Mouse (Mus musculus) testis, adult 2 months (tissue): ENCODE results near the gene Ralgapa1.

Experiments
- CTCF ChIP-seq: fragments of 200-500 bp; IDR thresholded peaks from 2 replicates; pipeline ENCODE4 v1.5.1; 2012; ENCODE audit warnings: low read depth, mild to moderate bottlenecking, inconsistent platforms, low read length, moderate library complexity; ENCODE audit not compliant: control insufficient read depth, insufficient read depth, insufficient replicate concordance
- POLR2A ChIP-seq: fragments of 200-500 bp; IDR thresholded peaks from 2 replicates; pipeline ENCODE4 v1.6.1; 2012; ENCODE audit warnings: low read depth, mild to moderate bottlenecking, inconsistent platforms, low read length, moderate library complexity; ENCODE audit not compliant: control insufficient read depth

- no peak for TF ChIP-seq CTCF
- TF ChIP-seq POLR2A, result no peak
These were observed 247.9 kb downstream of the Ralgapa1 start for GRCm38 (mm10) chr12:55573089-55573488.
